Mouse (Mus musculus): ENCODE results near the gene Mov10l1.

The Mov10l1 gene

GRCm38 (mm10) chr15:89074613-89075477 is 92.1 kb downstream of the Mov10l1 start, which contains the start of gene Trabd:
Gene Trabd (plus strand): TSS chr15:89075124.
- no peak for DNase-seq (ENCODE audit: low read depth, low spot score)

- DNase-seq (ENCODE audit: low read depth, low spot score), result peak; percentile 90
Measured at GRCm38 (mm10) chr15:89075478-89076147, 92.9 kb downstream of the Mov10l1 start.

GRCm38 (mm10) chr15:89076156-89076731 is 93.5 kb downstream of the Mov10l1 start:
- DNase-seq (ENCODE audit: low read depth, low spot score), result peak; percentile 30

GRCm38 (mm10) chr15:89078208-89078836 is 95.6 kb downstream of the Mov10l1 start:
- no peak for DNase-seq (ENCODE audit: low read depth, low spot score)

GRCm38 (mm10) chr15:89083906-89084305 is 101.2 kb downstream of the Mov10l1 start:
- DNase-seq (ENCODE audit: low read depth, low spot score), result no peak

- no peak for DNase-seq (ENCODE audit: low read depth, low spot score)
Measured at GRCm38 (mm10) chr15:89084826-89085225, 102.1 kb downstream of the Mov10l1 start.

- DNase-seq (ENCODE audit: low read depth, low spot score), result peak; percentile 92
Measured at GRCm38 (mm10) chr15:89088607-89089247, 106.0 kb downstream of the Mov10l1 start, which contains the start of gene Selenoo. Gene Selenoo (plus strand): TSS chr15:89089084.

- DNase-seq (ENCODE audit: low read depth, low spot score), result no peak
Measured at GRCm38 (mm10) chr15:89089248-89090051, 106.7 kb downstream of the Mov10l1 start.

GRCm38 (mm10) chr15:89090662-89091061 is 108.0 kb downstream of the Mov10l1 start:
- no peak for DNase-seq (ENCODE audit: low read depth, low spot score)

GRCm38 (mm10) chr15:89092181-89092580 is 109.5 kb downstream of the Mov10l1 start:
- no peak for DNase-seq (ENCODE audit: low read depth, low spot score)

- DNase-seq (ENCODE audit: low read depth, low spot score), result no peak
Measured at GRCm38 (mm10) chr15:89097450-89097849, 114.7 kb downstream of the Mov10l1 start.

GRCm38 (mm10) chr15:89098616-89099015 is 115.9 kb downstream of the Mov10l1 start:
- DNase-seq (ENCODE audit: low read depth, low spot score), result no peak

- no peak for DNase-seq (ENCODE audit: low read depth, low spot score)
Measured at GRCm38 (mm10) chr15:89100823-89101222, 118.1 kb downstream of the Mov10l1 start.

GRCm38 (mm10) chr15:89102646-89103045 is 119.9 kb downstream of the Mov10l1 start:
- DNase-seq (ENCODE audit: low read depth, low spot score), result no peak

GRCm38 (mm10) chr15:89103921-89104320 is 121.2 kb downstream of the Mov10l1 start:
- DNase-seq (ENCODE audit: low read depth, low spot score), result no peak

GRCm38 (mm10) chr15:89104425-89104824 is 121.7 kb downstream of the Mov10l1 start:
- no peak for DNase-seq (ENCODE audit: low read depth, low spot score)

All from mesoderm, embryonic 11.5 days (tissue).